Mouse (Mus musculus): ENCODE results near the gene Znrf4.

Znrf4 gene

DNA sequence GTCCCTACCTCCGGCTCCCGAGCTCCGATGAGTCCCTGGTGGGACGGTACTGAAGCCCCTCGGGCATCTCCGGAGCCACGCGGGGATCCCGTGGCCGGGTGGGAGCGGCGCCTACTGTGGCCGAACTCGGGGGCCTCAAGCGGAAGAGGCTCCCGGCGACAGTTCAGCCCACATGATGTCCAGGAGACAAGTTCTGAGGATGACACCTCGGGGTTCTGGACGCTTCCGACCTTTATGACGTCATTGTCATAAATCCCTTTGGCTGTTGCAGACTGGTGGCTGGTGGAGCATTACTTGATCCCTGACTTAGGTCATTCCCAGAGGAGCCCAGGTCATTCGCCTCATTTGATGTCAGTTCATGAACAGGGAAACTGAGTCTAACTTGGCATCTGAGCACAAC is at the start of gene Znrf4:
Znrf4 (minus strand) TSS at position 122 of the 400 bp plus-strand sequence.
- no peak for DNase-seq (ENCODE audit: low read depth)

DNA sequence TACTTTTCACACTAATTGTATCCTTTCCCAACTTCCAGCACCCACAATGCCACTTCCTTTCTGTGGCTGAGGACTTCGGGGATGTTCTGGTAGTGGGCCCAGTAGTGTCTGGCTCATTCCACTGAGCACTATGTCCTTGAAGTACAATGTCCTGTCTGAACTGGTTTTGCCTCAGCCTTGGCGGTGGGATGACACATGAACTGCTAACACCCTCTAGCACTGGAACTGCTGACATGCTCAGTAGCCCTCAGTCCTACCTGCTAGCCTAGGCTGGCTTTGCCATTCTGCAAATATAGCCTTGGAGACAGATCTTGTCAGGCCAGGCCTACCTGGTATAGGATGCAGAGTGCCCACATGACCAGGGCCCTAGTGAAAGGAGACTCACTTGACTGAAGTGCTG is 49.6 kb upstream of the Znrf4 start:
- no peak for DNase-seq (ENCODE audit: low read depth)

DNA sequence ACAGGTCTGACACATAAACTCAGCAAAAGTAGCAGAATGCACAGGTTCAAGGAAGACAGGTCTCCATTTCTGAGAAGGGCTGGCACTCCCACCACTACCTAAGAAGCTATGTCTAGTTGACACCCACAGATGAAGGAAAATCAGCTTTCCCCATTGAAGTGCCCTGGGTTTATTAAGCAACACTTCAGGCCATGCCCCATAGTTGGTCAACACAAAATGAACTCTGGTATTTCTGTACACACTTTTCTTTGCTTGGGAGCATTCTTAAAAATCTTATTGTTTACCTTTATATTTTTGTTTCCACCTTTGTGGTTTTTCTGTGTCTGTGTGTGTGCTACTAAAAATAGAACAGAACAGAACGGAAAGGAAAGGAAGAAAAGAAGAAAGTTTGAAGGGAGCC is 47.9 kb upstream of the Znrf4 start:
- no peak for DNase-seq (ENCODE audit: low read depth)

DNA sequence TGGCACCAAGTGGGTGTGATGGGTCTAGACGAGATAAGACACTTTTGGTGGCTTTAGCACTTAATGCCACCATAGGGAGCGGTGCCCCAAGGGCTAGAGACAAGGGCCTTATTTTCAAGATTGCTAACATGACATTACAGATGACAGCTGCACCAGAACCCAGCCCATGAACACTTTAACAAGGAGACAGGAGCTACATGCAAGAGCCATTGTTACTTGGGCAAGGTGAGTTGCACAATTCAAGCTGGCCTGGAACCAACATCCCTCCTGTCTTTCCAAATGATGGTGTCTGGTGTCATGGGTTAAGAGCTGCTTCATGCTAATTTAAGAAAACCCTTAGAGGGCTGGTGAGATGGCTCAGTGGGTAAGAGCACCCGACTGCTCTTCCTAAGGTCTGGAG is 47.2 kb upstream of the Znrf4 start:
- no peak for DNase-seq (ENCODE audit: low read depth)

DNA sequence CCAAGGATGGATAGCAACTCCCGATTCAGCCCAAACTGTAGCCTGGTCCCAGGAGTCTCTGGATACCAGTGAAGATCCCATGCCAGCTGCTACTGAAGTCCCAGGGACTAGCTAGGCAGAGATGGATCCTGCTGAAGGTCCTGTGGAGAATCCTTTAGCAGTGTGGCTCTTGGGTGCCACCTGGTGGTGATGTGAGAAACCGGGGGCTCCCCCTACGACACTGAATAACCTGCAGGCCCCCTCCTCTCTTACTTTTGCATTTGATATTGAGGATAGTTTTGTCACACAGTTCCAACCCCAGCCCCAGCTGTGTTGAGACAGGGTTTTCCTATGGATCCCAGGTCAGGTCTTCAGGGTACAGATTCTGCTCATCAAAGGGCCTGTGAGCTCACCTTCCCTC is 46.2 kb upstream of the Znrf4 start:
- DNase-seq (ENCODE audit: low read depth), result peak; percentile 47

DNA sequence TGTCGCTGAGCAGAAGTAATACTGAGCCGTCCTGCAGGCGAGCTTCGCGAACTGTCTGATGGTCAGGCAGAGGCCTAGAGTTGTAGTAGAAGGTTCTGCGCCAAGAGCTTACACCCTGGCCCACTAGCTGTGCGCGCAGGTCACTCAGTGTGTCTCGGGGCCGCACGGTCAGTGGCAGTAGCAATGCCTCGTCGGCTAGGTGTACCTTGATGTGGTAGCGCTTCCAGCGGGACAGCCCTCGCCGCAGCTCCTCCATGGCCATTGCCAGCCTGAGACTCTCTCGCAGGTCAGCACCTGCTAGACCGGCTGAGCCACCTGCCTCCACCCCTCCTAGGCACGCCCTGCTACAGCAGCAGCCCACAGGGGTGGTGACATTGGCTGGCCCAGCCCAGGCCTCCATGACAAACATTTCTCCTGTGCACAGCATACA is 41.9 kb upstream of the Znrf4 start, which contains the start of gene Gm20219:
Gm20219 (minus strand) TSS at position 266 of the 430 bp plus-strand sequence.
- DNase-seq (ENCODE audit: low read depth), result no peak

DNA sequence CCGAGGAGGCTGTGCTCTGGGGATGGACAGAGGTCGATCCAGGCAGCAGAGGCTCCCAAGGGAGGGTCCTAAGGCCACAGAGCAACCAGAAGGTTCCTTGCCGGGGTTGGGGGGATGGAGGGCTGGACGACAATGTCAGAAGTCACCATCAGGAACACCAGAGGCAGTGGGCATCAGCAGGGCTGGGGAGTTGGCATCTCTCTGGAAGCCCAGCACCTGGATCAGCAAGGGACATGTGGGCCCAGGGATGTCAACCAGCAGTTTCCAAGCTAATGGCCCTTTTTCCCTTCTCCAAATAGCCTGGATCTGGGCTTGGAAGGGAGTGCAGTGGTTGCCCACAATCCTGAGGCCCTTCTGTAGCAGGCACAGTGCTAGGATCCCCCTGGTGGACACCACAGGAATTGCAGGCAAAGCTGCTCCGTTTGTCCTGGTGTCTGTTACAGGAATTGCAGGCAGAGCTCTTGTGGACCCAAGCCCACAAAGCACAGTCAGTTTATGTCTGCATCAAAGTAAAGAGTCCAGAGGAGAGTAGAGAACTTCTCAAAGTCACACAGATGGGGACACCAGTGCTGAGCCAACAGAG is 40.6 kb upstream of the Znrf4 start:
- DNase-seq (ENCODE audit: low read depth), result peak; percentile 56

DNA sequence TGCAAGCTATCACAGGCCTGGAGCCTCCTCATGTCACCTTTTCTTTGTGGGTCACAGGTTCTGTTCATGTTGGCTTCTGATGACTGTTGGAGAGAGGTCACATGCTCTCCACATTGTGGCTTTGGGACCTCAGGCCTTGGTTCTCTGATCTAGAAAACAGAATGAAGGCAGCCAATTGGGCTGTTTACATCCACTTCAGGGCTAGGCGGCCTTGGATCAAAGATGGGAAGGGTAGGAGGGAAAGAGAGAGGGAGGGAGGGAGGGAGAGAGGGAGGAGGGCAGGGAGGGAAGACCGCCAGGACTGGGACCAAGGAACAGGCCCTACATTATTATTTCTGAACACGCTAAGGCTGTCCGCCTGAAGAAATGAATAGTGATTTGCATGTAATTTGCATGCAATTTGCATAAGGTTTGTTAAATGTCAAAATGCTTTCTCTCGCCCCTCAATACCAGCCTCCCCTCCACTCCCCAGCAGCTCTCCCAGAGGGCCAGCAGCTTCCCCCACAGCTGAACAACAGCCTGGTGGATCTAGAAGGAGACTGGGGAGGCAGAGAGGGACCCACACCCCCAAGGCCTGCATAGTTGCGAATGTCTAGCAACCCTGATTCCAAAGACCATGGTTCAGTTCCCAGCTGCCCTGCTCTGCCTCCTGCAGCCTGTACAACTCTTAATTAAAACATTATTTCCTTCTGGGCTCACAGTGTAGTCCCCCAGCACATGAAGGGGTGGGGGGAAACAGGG is 39.8 kb upstream of the Znrf4 start:
- DNase-seq (ENCODE audit: low read depth), result no peak

DNA sequence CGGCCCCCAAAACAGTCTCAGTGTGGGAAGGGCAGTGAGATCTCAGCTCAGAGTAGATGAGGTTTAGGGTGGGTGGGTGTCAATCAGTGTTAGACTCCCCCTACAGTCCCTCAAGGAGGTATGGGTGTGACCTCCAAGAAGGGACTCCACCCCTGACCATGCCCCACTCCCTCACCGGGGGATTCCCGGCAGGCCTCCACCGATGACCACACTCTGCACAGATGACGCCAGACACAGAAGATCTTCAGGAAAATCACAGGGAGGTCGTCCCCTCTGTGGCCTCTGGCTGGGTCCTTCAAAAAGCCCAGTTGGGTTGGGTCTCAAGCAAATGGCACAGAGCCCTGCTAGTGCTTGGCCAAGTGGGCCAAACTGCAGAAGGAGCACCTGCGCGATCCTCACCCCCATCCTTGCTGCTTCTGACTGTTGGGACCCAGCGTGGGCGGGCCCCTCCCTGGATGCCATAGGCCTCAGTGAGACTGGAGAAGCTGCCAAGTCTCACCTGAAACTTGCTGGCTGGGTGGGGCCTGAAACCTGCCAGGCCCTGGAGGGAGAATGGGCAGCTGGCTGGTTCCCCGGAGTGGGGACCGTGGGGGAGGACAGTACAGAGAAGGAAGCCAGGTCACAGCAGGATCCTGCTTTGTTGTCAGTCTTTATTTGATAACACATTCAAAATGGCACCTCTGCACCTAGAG is 38.7 kb upstream of the Znrf4 start:
- no peak for DNase-seq (ENCODE audit: low read depth)

DNA sequence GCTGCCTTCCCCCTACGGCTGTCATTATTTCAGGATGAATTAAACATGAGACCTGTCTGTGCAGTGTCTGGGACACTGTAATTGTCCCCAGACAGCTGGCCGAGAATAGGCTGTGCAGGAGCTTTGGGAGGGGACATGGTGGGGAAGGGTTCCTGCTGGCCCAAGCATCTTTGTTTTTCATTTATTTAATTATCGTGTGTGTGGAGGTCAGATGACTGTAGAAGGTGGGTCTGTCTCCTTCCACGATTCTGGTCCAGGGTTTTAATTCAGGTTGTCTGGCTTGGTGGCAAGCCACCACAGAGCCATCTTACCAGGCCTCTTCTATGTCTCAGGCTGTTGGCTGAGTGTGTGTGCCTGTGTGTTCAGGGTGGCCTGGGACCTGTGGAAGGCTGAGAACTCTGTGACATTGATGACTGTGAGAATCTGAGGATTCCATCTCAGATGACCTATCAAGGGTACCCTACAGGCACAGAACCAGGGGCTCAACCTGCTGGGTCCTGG is 36.4 kb upstream of the Znrf4 start:
- no peak for DNase-seq (ENCODE audit: low read depth)

DNA sequence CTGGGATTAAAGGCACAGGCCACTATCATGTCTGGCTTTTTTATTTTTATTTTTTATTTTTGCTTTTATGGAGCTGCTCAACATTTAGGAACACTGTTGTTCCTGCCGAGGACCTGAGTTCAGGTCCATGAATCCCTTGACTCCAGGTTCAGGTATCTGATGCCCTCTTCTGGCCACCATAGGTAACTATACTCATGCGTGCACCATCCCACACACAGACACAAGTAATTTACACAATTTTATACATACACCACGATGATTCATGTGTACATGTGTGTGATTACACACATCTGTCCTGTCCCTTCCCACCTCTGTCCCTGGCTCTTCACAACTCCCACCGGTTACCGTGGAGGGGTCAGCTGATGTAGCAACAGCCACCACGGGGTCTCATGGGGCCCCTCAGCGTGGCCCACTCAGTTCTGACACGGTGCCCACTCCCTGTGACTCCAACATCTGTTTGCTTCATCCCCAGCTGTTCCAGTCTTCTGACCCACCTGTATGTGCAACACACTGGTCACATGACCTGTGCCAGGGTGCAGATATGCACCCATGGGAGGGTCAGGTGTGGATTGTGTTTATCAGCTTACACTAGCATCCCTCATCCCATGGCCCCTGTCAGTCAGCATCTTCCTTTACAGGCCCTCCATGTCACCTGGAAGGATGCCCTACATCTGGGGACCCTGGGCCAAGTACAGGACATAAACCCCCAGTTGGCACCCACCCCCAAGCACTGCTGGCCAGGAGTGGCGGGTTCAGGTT is 35.8 kb upstream of the Znrf4 start:
- no peak for DNase-seq (ENCODE audit: low read depth)

DNA sequence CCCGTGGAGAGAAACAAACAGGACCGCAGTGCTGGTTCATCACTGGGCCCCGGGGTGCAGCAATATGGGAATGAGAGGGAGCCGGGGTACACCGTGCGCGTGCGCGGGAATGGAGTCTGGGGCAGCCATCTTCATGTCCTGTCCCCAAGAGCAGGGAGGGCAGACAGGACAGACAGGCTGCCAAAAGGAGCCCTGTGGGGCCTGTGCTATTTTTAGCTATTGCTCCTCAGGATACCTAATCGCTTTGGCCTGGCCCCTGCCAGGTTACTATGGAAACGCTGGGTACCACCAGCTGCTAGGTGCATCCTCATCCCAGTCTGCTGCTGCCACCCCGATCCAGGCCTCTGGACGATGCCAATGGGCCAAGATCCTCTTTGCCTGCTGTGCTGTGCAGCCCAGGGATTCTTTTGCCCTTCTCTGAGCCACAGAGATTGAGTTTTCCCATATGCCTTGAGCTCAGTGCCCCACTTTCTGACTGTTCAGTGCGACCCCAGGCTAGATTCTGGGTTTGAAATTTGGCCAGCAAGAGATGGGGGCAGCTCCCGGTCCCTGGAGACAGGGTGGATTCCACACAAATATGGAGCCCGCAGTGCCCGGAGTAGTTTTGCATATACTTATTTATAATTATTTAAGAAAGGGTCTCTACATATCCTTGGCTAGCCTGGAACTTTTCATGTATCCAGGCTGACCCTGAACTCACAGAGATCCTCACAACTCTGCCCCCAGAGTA is 35.0 kb upstream of the Znrf4 start:
- no peak for DNase-seq (ENCODE audit: low read depth)

DNA sequence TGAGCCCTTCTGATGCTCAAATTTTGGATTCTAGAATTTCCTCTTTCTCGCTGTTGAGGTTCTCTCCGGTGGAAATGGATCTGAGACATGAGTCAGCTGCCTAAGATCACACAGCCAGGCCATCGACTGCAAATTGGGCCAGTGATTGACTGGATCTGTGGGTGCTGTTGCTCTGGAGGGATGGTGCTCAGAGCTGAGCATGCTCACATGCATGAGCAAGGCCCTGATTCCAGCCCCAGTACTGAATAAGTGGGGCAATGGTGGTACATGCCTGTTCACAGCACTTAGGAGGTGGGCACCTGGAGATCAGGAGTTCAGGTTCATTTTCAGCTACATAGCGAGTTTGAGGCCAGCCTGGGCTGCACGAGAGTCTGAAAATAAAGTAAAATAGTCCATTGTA is 34.3 kb upstream of the Znrf4 start:
- DNase-seq (ENCODE audit: low read depth), result no peak

DNA sequence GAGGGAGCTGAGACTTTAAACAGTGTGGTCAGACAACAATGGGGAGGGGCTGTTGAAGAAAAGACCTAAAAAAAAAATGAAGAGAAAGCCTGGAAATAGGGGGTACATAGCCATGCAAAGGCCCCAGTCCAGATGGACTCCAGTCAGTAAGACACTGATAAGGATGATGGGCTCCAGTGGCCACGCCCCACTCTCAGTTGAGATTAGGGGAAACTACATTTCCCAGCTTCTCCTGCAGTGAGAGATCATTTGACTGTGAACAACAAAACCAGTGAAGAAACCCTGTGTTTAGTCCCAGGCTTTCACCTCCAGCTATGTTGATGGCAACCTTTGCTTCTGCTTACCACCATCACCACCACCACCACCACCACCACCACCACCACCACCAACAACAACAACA is 33.7 kb upstream of the Znrf4 start:
- DNase-seq (ENCODE audit: low read depth), result peak; percentile 40

DNA sequence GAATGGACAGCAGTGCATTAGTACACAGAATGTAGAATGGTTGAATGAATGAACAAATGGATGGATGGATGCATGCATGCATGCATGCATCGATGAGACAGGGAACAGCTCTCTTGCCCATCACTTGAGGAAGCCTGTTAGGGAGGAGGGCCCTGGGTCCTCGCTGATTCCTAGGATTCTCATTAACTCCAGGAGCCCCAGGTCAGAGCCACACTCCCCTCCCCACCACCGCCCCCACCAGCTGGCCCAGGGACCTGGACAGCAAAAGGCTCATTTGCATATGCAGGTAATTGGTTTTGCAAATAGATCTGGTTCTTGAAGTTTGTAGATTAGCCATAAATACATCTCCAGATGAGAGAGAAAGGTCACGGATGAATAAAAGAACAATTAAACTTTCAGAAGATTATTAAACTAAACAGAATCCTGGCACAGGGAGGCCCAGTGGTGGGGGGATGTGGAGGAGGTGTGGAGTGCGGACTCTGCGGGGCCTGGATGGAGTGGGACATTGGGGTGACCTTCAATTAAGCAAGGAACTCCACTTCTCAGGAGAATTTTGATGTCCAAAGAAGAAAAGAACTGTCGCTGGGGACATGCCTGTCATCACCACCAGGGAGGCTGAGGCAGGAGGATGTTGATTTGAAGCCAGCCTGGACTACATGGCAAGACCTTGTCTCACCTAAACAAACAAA is 32.6 kb upstream of the Znrf4 start:
- DNase-seq (ENCODE audit: low read depth), result no peak

DNA sequence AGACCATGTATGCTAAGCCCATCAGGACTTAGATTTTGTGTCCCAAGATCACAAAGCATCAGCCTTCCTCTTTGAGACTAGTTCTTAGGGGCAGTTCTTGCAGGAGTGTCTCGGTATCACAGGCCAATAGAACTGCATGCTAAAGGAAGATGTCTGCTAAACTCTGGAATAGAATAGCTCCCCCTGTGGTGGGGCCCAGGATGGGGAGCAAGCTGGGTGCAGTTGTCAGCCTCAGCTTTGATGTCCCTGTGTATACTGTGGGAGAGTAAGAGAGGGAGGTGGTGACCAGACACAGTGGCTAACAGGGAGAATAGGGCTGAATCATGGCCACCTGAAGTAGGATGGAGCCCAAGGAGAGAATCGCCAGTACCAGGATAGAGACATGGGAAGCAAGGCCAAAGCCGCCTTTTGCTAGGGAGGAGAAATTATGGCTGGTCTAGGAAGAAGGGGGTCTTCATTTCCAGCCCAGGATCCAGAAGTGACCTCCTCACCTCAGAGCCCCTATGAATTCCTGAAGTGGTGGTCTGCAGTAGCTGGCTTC is 31.5 kb upstream of the Znrf4 start:
- no peak for DNase-seq (ENCODE audit: low read depth)

DNA sequence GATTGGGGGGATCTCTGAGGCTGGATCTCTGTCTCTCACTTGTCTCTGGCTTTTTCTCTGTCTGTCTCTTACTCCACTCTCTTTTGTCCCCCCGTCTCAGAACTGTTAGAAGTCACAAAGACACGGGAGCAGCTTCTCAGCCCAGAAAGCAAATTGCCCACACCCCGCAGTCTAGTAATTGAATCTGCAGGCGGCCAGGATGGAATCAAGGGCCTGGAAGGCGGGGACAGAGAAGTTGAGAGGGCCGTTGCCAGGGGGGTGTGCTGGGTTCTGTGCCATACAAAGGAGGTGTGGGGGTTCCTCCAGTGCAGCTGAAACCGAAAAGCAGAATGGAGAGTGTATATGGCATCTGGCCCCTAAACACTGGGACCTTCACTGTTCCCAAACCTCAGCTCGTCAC is 30.5 kb upstream of the Znrf4 start:
- no peak for DNase-seq (ENCODE audit: low read depth)

DNA sequence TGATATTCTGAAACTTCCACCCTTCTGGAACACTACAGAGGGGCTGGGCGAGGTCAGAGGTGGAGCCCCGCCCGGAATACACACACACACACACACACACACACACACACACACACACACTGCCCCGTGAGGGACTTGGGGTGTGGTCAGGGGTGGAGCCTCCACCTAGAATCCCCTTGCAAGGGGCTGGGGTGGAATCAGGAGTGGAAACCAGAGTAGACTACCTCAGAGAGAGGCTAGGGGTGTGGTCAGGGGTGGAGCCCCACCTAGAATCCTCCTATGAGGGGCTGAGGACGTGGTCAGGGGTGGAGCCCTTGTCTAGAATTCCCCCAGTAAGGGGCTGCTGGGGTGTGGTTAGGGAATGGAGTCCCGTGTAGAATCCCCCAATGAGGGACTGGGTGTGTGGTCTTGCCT is 28.3 kb upstream of the Znrf4 start:
- no peak for DNase-seq (ENCODE audit: low read depth)

DNA sequence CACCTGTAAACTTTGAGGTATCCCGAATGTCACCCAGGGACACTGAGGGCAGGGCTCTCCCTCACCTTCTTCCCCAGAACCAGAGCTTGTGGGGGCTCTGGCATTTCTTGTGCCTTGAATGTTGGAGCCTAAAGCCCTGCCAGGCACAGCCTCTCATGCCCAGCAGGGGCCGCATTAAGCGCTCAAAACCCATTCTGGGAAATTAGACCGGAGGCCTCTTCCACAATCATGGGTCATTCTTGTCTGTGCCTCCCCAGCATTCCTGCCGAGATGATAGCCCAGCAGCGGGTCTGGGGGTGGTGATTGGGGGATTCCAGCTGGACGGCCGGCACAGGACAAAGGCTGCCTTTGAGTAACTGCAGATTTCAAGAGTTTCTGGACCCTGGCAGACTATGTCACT is 25.7 kb upstream of the Znrf4 start:
- DNase-seq (ENCODE audit: low read depth), result no peak

DNA sequence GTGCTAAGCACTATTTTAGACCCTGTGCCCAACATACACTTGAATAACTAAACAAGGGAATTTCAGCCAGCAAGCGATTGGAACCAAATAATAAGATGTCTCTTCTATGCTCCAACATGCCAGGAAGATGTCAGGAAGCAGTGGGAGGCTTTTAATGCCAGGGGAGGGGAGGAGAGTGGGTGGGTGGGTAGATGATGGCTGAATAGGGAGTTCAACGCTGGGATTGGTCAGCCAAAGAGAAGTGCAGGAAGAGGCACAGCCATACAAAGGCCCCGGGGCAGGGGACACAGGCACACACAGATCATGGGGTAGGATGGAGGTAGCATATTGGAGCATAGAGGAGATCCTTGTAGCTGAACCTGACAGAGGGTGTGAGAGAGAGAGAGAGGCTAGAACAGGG is 24.6 kb upstream of the Znrf4 start:
- DNase-seq (ENCODE audit: low read depth), result no peak

DNA sequence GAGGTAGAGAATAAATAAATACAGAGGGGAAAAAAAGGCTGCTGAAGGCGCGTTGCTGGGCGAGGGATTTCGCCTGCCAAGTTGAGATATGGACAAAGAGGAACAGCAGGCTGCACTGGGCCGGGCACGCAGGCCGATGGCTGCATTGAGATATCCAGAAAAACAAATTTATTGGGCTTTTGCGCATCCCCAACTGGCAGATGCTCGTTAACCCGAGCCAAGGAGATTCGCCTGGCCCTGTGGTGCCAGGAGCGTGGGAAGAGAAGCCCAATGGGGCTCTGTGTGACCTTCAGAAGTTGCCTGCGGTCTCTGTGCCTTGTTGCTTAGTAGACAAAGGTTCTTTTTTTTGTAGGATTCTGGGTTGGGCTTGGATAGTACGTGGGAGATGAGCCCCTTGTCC is 24.0 kb upstream of the Znrf4 start:
- no peak for DNase-seq (ENCODE audit: low read depth)

Data from c-Kit-positive CD71-positive TER-119-negative erythroid progenitor cells, embryonic 14.5 days (primary cell).